Mouse (Mus musculus) heart, postnatal 0 days (tissue): Measurements from ENCODE around the gene Jaml. TPM values are rescaled to one million over a fixed set of nuclear protein-coding genes. Genes with fewer than 3 reads are reported as not detected.
"Not testable (repeated sequence)": the region's sequence is repeated elsewhere in the genome, so short reads cannot be mapped to it uniquely, and the experiment has no call there.

Experiments
- ATAC-seq: fragments of 200-750 bp; cut with Nextera tagmentation; 2 replicates; pipeline ENCODE4 v1.8.0; 2017; ENCODE audit warnings: low read depth, moderate number of reproducible peaks, moderate library complexity; ENCODE audit not compliant: insufficient read depth
- DNase-seq: peaks from one replicate; pipeline ENCODE4 v3.0.0-alpha.2; 2016; ENCODE audit warnings: low spot score
- H3K27ac ChIP-seq: fragments of 300-500 bp; sonication (generic); 2 replicates; pipeline ENCODE4 v1.5.1; 2014; ENCODE audit warnings: low read depth, mild to moderate bottlenecking
- H3K27me3 ChIP-seq: fragments of 300-500 bp; sonication (generic); 2 replicates; pipeline ENCODE4 v1.6.1; 2014; ENCODE audit warnings: low read length, mixed read lengths; ENCODE audit not compliant: control insufficient read depth, insufficient read depth
- H3K36me3 ChIP-seq: fragments of 300-500 bp; sonication (generic); replicated peaks from 2 replicates; pipeline ENCODE4 v1.6.1; 2014; ENCODE audit warnings: low read length, mixed read lengths; ENCODE audit not compliant: control insufficient read depth, insufficient read depth
- H3K4me1 ChIP-seq: fragments of 300-500 bp; sonication (generic); 2 replicates; pipeline ENCODE4 v1.6.1; 2014; ENCODE audit warnings: antibody characterized with exemption; ENCODE audit not compliant: control insufficient read depth, insufficient read depth
- H3K4me2 ChIP-seq: fragments of 300-500 bp; sonication (generic); 2 replicates; pipeline ENCODE4 v1.6.1; 2014; ENCODE audit warnings: low read depth, mild to moderate bottlenecking, low read length, moderate library complexity
- H3K4me3 ChIP-seq: fragments of 300-500 bp; sonication (generic); 2 replicates; pipeline ENCODE4 v1.5.1; 2014; ENCODE audit warnings: low read depth, low read length
- H3K9ac ChIP-seq: fragments of 300-500 bp; sonication (generic); replicated peaks from 2 replicates; pipeline ENCODE4 v1.6.1; 2014; ENCODE audit warnings: low read depth, low read length, mixed read lengths
- H3K9me3 ChIP-seq: fragments of 300-500 bp; sonication (generic); replicated peaks from 2 replicates; pipeline ENCODE4 v1.6.1; 2016; ENCODE audit warnings: low read length; ENCODE audit not compliant: control insufficient read depth
- CTCF ChIP-seq: IDR thresholded peaks from 2 replicates; pipeline ENCODE4 v1.5.1; 2016; ENCODE audit warnings: antibody characterized with exemption, control low read depth, low read depth
- EP300 ChIP-seq: IDR thresholded peaks from 2 replicates; pipeline ENCODE4 v1.6.1; 2016; ENCODE audit warnings: antibody characterized with exemption, low read depth
- WGBS: fragments of 180-500 bp; shearing (Covaris S2); extraction: QIAGEN DNeasy Blood & Tissue Kit; methylation state at CpG from one replicate; pipeline ENCODE4 v1.1.7; 2014; 5-methylcytosine and 5-hydroxymethylcytosine counted together
- polyA plus RNA-seq: library from polyadenylated mRNA; unstranded; fragments of >200 nt; fragmentation: Nextera tagmentation; extraction: Ambion mirVana; gene quantifications from 2 replicates; pipeline ENCODE4 v1.2.1, GENCODE M21; 2015
- total RNA-seq: library from RNA; depleted of rRNA; stranded (reverse); fragments of >200 nt; gene quantifications from 2 replicates; pipeline ENCODE4 v1.2.3, GENCODE M21; 2014; ENCODE audit warnings: low replicate concordance; rRNA removed

Gene Jaml
- total RNA-seq (not detected in 2 replicates), polyA plus RNA-seq (0.08 and 0.40 TPM in 2 replicates)

DNA sequence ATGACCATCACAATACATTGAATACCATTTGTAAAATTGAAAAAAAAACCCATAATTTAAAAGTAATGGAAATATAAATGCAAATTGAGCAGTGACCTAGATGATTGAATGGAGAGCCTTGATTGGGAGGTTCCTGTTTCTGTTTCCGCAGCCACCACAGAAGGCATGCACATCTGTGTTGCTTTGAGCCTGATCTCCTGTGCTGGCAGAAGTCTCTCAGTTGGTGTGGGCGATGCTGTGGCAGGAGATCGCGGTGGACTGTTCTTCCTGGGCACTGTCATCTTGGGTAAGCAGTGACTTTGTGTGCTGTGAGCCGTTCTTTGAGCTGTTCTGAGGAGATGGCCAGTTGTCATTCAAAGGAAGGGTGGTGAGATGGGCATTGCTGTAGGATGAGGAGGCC, at the start of gene Jaml:
Jaml (plus strand) TSS at position 173 of the 400 bp plus-strand sequence.
- no peaks in the 10 kb centered on the region for H3K4me1 ChIP-seq
- no peak for TF ChIP-seq CTCF
- no peak for TF ChIP-seq EP300
- H3K27me3 ChIP-seq, result no peaks in the 10 kb centered on the region; the same call in 1 of the 2 replicates
- H3K4me2 ChIP-seq, result no peak within 1 kb of the TSS
- no peak within 1 kb of the TSS for H3K9ac ChIP-seq
- no peak within 1 kb of the TSS for H3K27ac ChIP-seq
- WGBS, result 76% methylated on average over 5 of the region's 5 CpGs
- DNase-seq (no peak), ATAC-seq (no peak)
- H3K4me3 ChIP-seq, result no peak within 1 kb of the TSS
- H3K9me3 ChIP-seq, result no peaks in the 10 kb centered on the region
- no peaks in the 10 kb centered on the region for H3K36me3 ChIP-seq

DNA sequence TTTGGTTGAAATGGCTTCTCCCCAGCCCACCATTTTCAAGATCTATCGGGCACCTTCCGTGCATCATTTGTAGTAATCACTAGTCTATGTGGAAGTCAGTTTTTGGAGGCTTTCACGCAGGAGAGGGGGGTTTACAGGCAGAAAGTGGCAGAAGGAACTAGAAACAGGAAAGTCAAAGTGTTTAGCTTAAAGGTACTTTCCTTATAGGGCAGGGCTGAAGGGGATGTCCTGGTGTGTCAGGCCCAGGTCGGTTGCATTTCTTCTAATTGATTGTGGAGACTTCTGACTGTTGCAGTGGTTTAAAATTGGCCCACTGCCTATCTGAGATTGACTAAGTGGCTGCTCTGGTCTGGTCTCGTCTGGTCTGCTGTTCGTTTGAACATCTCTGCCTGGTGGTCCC, 48.6 kb upstream of the Jaml start:
- 47% methylated on average over 6 of the region's 6 CpGs for WGBS
- Histone ChIP-seq H3K4me3 (no peak overlapping the region), H3K36me3 (no peaks in the 10 kb centered on the region), H3K4me1 (no peaks in the 10 kb centered on the region), H3K4me2 (no peak overlapping the region), H3K27ac (no peak overlapping the region), H3K27me3 (peaks cover 32% of the 10 kb centered on the region), H3K9me3 (no peaks in the 10 kb centered on the region), H3K9ac (no peak overlapping the region)
- no peak for DNase-seq
- no peak for TF ChIP-seq CTCF
- no peak for TF ChIP-seq EP300
- no peak for ATAC-seq

DNA sequence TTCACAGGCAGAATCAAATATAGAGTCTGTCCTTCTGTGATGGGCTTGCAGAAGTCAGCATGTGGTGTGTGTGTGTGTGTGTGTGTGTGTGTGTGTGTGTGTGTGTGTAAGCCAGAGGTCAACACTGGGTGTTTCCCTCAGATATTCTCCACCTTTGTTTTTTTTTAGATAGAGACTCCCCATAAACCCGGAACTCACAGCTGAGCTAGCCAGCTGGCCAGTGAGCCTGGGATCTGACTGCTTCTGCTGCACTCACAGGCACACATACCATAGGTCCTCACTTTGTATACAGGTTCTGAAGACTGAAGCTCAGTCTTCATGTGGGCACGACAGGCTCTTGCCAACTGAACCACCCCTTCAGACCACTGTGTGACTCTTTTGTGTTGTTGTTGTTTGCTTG, 46.7 kb upstream of the Jaml start:
- no peak for ATAC-seq
- Histone ChIP-seq H3K4me1 (no peaks in the 10 kb centered on the region), H3K9me3 (no peaks in the 10 kb centered on the region), H3K27me3 (peaks cover 24% of the 10 kb centered on the region), H3K4me3 (no peak overlapping the region), H3K4me2 (no peak overlapping the region), H3K36me3 (no peaks in the 10 kb centered on the region), H3K27ac (no peak overlapping the region), H3K9ac (no peak overlapping the region)
- no peak for DNase-seq
- WGBS, result 48% methylated on average over 2 of the region's 2 CpGs
- no peak for TF ChIP-seq CTCF

DNA sequence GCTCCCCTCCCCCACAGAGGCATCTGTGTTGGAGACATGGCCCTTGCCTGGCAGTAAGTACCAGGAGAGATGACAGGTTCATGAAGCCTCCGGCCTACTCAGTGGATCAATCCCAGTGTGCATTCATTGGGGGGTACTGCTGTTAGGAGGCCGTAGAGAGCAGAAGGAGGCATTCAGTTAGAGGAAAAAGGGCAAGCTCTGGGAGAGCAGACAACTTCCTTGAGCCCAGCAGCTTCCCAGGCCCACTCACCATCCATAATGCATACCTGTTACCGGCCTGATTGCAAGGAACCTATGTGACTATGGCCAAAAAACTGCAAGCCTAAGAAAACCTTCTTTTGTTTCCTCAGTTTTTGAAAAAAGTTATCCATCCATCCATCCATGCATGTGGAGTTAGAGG, 44.5 kb upstream of the Jaml start:
- Histone ChIP-seq H3K9me3 (no peaks in the 10 kb centered on the region), H3K9ac (no peak overlapping the region), H3K4me2 (no peak overlapping the region), H3K27ac (no peak overlapping the region), H3K36me3 (no peaks in the 10 kb centered on the region), H3K27me3 (peaks cover 15% of the 10 kb centered on the region; the same call in 1 of the 2 replicates), H3K4me3 (no peak overlapping the region), H3K4me1 (no peaks in the 10 kb centered on the region)
- TF ChIP-seq EP300 (no peak), CTCF (no peak)
- WGBS, result 72% methylated on average over 3 of the region's 3 CpGs
- no peak for DNase-seq
- no peak for ATAC-seq

DNA sequence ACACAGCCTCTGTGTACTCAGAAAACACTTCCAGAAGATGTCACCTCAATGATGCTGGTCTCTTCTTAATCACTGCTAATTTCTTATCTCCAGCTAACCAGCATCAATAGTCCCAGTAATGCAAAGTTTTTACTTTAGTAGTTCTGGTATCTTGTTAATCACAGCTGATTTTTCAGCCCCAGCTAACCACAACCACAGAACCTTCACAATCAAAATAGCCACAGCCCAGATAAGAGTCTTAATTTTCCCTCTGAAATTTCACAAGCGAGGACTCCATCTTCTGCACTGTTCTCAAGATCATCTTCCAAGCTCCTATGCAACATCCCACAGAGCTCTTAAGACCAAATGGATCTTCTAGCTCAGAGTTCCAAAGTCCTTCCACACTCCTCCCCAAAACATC, 41.2 kb upstream of the Jaml start:
- not testable (repeated sequence) for H3K9ac ChIP-seq, ATAC-seq, H3K36me3 ChIP-seq, H3K27ac ChIP-seq, H3K4me1 ChIP-seq, H3K4me2 ChIP-seq, DNase-seq, H3K9me3 ChIP-seq, H3K4me3 ChIP-seq
- H3K27me3 ChIP-seq, result peaks cover 39% of the 10 kb centered on the region
- 45% methylated on average over 1 of the region's 1 CpGs for WGBS

DNA sequence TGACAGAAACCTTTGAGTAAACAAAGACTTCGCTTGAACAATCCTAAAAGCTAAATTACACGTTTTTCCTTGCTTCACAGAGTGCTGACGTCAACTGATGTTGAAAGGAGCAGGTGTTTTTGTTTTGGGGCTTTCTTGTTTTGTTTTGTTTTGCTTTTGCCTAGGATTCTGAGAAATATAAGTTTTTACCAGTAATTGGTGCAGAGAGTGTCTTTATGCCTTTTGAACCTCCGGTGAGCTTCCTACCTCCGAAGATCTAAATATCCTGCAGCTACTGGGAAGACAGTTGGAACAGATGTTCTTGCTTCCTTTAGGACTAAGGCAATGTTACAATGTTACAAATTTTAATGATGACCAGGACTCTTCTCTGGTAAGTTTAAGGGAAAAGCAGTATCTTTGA, 39.5 kb upstream of the Jaml start, which contains the start of gene Mpzl2:
Mpzl2 (plus strand) TSS at position 301 of the 400 bp plus-strand sequence.
- DNase-seq, result no peak
- Histone ChIP-seq H3K9me3 (no peaks in the 10 kb centered on the region), H3K4me1 (0 out of 2 replicates have a peak, but pooled peaks cover 4% of the 10 kb centered on the region), H3K27me3 (peaks cover 54% of the 10 kb centered on the region), H3K4me2 (peak within 1 kb of the TSS; percentile 2; the same call in 1 of the 2 replicates), H3K9ac (no peak within 1 kb of the TSS), H3K4me3 (peak within 1 kb of the TSS; percentile 7; the same call in 1 of the 2 replicates), H3K27ac (no peak within 1 kb of the TSS), H3K36me3 (no peaks in the 10 kb centered on the region)
- no peak for ATAC-seq
- TF ChIP-seq CTCF (no peak), EP300 (no peak)
- WGBS, result 53% methylated on average over 5 of the region's 5 CpGs
